Mouse (Mus musculus) midbrain, embryonic 16.5 days (tissue): ENCODE measurements around the gene Coro2a. TPM values are rescaled to one million over a fixed set of nuclear protein-coding genes. Genes with fewer than 3 reads are reported as not detected.
"Not testable (repeated sequence)": the region's sequence is repeated elsewhere in the genome, so short reads cannot be mapped to it uniquely, and the experiment has no call there.

ENCODE experiments used
- ATAC-seq: fragments of 200-750 bp; cut with Nextera tagmentation; 2 replicates; pipeline ENCODE4 v1.8.0; 2017; ENCODE audit warnings: moderate TSS enrichment
- H3K27ac ChIP-seq: fragments of 300-500 bp; sonication (generic); 2 replicates; pipeline ENCODE4 v1.5.1; 2014; ENCODE audit warnings: mild to moderate bottlenecking, low read length, mixed read lengths
- H3K27me3 ChIP-seq: fragments of 300-500 bp; sonication (generic); 2 replicates; pipeline ENCODE4 v1.6.1; 2014; ENCODE audit warnings: low read depth, low read length, mixed read lengths; ENCODE audit not compliant: control insufficient read depth, insufficient read depth
- H3K36me3 ChIP-seq: fragments of 300-500 bp; sonication (generic); 2 replicates; pipeline ENCODE4 v1.6.1; 2014; ENCODE audit warnings: mild to moderate bottlenecking, low read length, moderate library complexity, mixed read lengths; ENCODE audit not compliant: control insufficient read depth, insufficient read depth
- H3K4me1 ChIP-seq: fragments of 300-500 bp; sonication (generic); 2 replicates; pipeline ENCODE4 v1.6.1; 2014; ENCODE audit warnings: mild to moderate bottlenecking, low read length, mixed read lengths; ENCODE audit not compliant: control insufficient read depth, insufficient read depth
- H3K4me2 ChIP-seq: fragments of 300-500 bp; sonication (generic); 2 replicates; pipeline ENCODE4 v1.6.1; 2014; ENCODE audit warnings: mild to moderate bottlenecking, low read length, mixed read lengths
- H3K4me3 ChIP-seq: fragments of 300-500 bp; sonication (generic); 2 replicates; pipeline ENCODE4 v1.5.1; 2014; ENCODE audit warnings: low read depth, mild to moderate bottlenecking, low read length, moderate library complexity, mixed read lengths
- H3K9ac ChIP-seq: fragments of 300-500 bp; sonication (generic); 2 replicates; pipeline ENCODE4 v1.6.1; 2014; ENCODE audit warnings: low read depth, low read length, mixed read lengths
- H3K9me3 ChIP-seq: fragments of 300-500 bp; sonication (generic); replicated peaks from 2 replicates; pipeline ENCODE4 v1.6.1; 2014; ENCODE audit warnings: mild to moderate bottlenecking, low read length, mixed read lengths; ENCODE audit not compliant: control insufficient read depth, poor library complexity, severe bottlenecking
- WGBS: fragments of 180-500 bp; shearing (Covaris S2); extraction: QIAGEN DNeasy Blood & Tissue Kit; methylation state at CpG from one replicate; pipeline ENCODE4 v1.1.7; 2014; 5-methylcytosine and 5-hydroxymethylcytosine counted together
- polyA plus RNA-seq: library from polyadenylated mRNA; unstranded; fragments of >200 nt; fragmentation: Nextera tagmentation; extraction: Ambion mirVana; gene quantifications from 2 replicates; pipeline ENCODE4 v1.2.1, GENCODE M21; 2015

Gene Coro2a
- 7.4 and 8.2 TPM in 2 replicates for polyA plus RNA-seq

- Histone ChIP-seq H3K4me3 (peak within 1 kb of the TSS; percentile 83), H3K4me2 (peak within 1 kb of the TSS; percentile 81), H3K4me1 (peaks cover 8% of the 10 kb centered on the region), H3K9ac (peak within 1 kb of the TSS; percentile 90), H3K27ac (peak within 1 kb of the TSS; percentile 42; the same call in 1 of the 2 replicates), H3K9me3 (no peaks in the 10 kb centered on the region), H3K36me3 (no peaks in the 10 kb centered on the region), H3K27me3 (peaks cover 4% of the 10 kb centered on the region; the same call in 1 of the 2 replicates)
- WGBS = under 1% methylated on average over 49 of the region's 66 CpGs
- ATAC-seq = peak; percentile 79
Measured at GRCm38 (mm10) chr4:46601844-46602423, at the start of gene Coro2a. Coro2a (minus strand) TSS chr4:46602202.

- H3K27me3 ChIP-seq = peaks cover 27% of the 10 kb centered on the region
- peak within 1 kb of the TSS; percentile 68 for H3K9ac ChIP-seq
- H3K4me3 ChIP-seq = peak within 1 kb of the TSS; percentile 86
- H3K9me3 ChIP-seq = no peaks in the 10 kb centered on the region
- H3K36me3 ChIP-seq = no peaks in the 10 kb centered on the region
- ATAC-seq = peak; percentile 97
- peak within 1 kb of the TSS; percentile 68 for H3K27ac ChIP-seq
- WGBS = under 1% methylated on average over 67 of the region's 69 CpGs
- H3K4me2 ChIP-seq = peak within 1 kb of the TSS; percentile 96
- H3K4me1 ChIP-seq = peaks cover 13% of the 10 kb centered on the region
Measured at GRCm38 (mm10) chr4:46650086-46650753, 48.2 kb upstream of the Coro2a start, which contains the start of gene Tbc1d2. Tbc1d2 (minus strand) TSS chr4:46650209.

GRCm38 (mm10) chr4:46649161-46649560, 47.2 kb upstream of the Coro2a start:
- Histone ChIP-seq H3K4me3 (peak overlapping the region; percentile 86), H3K27me3 (peaks cover 27% of the 10 kb centered on the region), H3K36me3 (no peaks in the 10 kb centered on the region), H3K9me3 (no peaks in the 10 kb centered on the region), H3K4me1 (peaks cover 13% of the 10 kb centered on the region), H3K9ac (no peak overlapping the region), H3K4me2 (peak overlapping the region; percentile 96), H3K27ac (no peak overlapping the region)
- no peak for ATAC-seq
- WGBS = 65% methylated on average over 4 of the region's 4 CpGs

GRCm38 (mm10) chr4:46643676-46644112, 41.7 kb upstream of the Coro2a start:
- WGBS = 89% methylated on average over 8 of the region's 8 CpGs
- Histone ChIP-seq H3K9ac (no peak overlapping the region), H3K4me2 (no peak overlapping the region), H3K36me3 (no peaks in the 10 kb centered on the region), H3K27me3 (peaks cover 8% of the 10 kb centered on the region), H3K4me3 (no peak overlapping the region), H3K27ac (no peak overlapping the region), H3K9me3 (no peaks in the 10 kb centered on the region), H3K4me1 (no peaks in the 10 kb centered on the region)
- no peak for ATAC-seq

- Histone ChIP-seq H3K27ac (no peak overlapping the region), H3K36me3 (no peaks in the 10 kb centered on the region)
- ATAC-seq = no peak
Measured at GRCm38 (mm10) chr4:46642924-46643675, 41.1 kb upstream of the Coro2a start.

GRCm38 (mm10) chr4:46641283-46641682, 39.3 kb upstream of the Coro2a start:
- Histone ChIP-seq H3K4me2 (no peak overlapping the region), H3K36me3 (no peaks in the 10 kb centered on the region), H3K4me1 (no peaks in the 10 kb centered on the region), H3K4me3 (no peak overlapping the region), H3K27ac (no peak overlapping the region), H3K9me3 (no peaks in the 10 kb centered on the region), H3K27me3 (no peaks in the 10 kb centered on the region), H3K9ac (no peak overlapping the region)
- no peak for ATAC-seq
- WGBS = 10% methylated on average over 4 of the region's 4 CpGs

More at GRCm38 (mm10) chr4:46642924-46643675, 41.1 kb upstream of the Coro2a start:
- Histone ChIP-seq H3K9ac (no peak overlapping the region), H3K27me3 (peaks cover 3% of the 10 kb centered on the region), H3K4me3 (no peak overlapping the region), H3K4me2 (no peak overlapping the region), H3K9me3 (no peaks in the 10 kb centered on the region), H3K4me1 (no peaks in the 10 kb centered on the region)
- 78% methylated on average over 8 of the region's 8 CpGs for WGBS

GRCm38 (mm10) chr4:46639866-46640265, 37.9 kb upstream of the Coro2a start:
- H3K27me3 ChIP-seq = no peaks in the 10 kb centered on the region
- no peaks in the 10 kb centered on the region for H3K36me3 ChIP-seq
- no peaks in the 10 kb centered on the region for H3K4me1 ChIP-seq
- H3K9ac ChIP-seq = no peak overlapping the region
- WGBS = 86% methylated on average over 8 of the region's 8 CpGs
- H3K9me3 ChIP-seq = no peaks in the 10 kb centered on the region
- H3K4me2 ChIP-seq = no peak overlapping the region
- H3K4me3 ChIP-seq = no peak overlapping the region
- H3K27ac ChIP-seq = no peak overlapping the region
- ATAC-seq = no peak

GRCm38 (mm10) chr4:46637250-46637649, 35.2 kb upstream of the Coro2a start:
- H3K4me1 ChIP-seq, ATAC-seq, H3K9ac ChIP-seq, H3K4me3 ChIP-seq, H3K27ac ChIP-seq, H3K27me3 ChIP-seq, H3K4me2 ChIP-seq, H3K9me3 ChIP-seq, H3K36me3 ChIP-seq: not testable (repeated sequence)
- WGBS = 95% methylated on average over 10 of the region's 10 CpGs
